Mouse (Mus musculus): ENCODE measurements at regions not wholly inside any gene's neighbourhood (a gene's known extent, or its start where the extent isn't known, plus 50 kb on each side); places are given as distances from the start of the nearest gene placed in this dataset.

DNA sequence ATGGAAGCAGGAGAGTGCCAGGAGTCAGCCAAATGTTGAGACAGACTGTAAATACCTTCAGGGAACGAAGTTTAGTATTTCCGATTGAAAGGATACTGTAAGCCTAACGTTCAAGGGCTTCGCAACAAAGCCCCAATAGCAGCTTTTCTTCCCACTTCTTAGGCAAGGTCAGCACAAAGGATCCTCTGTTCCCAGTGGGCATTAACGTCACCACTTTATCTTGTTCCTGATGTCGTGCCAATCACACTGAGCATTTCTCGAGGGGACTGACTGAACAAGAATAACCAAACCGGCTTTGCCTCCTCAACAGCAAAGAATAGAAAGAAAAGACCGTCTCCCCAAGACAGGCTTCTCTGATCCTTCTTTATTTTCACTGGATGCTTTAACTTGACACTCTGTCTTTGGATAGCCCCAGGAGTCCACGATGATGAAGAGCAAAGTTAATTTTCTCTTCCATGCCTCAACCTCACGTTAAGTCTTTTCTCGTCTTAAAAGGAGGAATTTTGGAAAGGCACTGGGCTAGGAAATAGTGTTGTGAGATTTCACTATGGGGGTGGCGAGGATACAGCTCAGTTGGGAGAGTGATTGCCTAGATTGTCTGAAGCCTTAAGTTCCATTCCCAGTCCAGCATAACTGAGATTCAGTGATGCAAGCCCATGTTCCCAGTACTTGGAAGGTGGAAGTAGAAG lies 57.5 kb upstream of the Cxcr4 start:
- TF ChIP-seq CTCF (IDR thresholded peaks at IDR 0.05; ENCODE audit: low read depth, low read length) (no peak), EP300 (IDR thresholded peaks at IDR 0.05; ENCODE audit: insufficient read depth, low read depth, low read length) (no peak)

Measured in ES-Bruce4 (cell line).